Mouse (Mus musculus): Measurements from ENCODE around the gene Nup54. TPM values are rescaled to one million over a fixed set of nuclear protein-coding genes. Genes with fewer than 3 reads are reported as not detected.

Gene Nup54
- polyA plus RNA-seq, 1 experiment from 2014 or later: 77.4 TPM

DNA sequence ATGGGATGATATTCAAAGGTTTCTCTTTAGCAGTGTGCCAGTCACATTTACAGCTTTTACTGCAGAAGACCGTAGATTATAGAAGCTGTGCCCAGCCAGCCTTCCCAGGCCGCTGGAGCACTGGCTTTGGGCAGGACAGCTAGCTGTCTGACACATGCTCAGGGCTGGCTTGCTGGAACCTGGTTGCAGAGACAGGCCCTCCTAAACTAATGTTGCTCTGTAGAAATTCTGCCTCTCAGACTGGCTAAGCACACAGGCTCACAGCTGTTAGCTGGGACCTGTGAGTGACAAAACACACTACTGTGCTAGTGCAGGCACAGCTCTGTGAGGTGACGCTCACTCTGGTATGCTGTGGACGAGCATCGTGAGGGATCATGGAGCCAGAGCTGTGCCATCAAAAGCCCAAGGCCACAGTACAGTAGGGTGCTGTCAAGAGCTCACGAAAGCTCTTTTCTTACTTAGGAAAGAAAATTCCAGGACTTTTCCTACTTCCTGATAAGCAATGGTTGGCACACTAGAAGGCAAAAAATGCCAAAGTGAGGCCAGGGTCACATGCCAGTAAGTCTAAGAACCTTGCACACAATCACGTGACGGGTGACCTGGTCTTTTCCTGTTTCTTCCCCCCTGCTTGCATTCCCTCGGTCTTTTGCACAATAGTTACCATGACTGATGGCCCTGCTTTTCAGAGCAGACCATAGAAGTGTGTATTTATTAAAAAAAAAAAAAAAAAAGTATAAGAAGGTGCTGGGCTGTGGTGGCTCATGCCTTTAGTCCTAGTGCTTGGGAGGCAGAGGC lies 25.5 kb downstream of the Nup54 start:
- Histone ChIP-seq H3K9me3 (ENCODE audit: control insufficient read depth, low read length) (no peaks in the 10 kb centered on the region), H3K4me2 (ENCODE audit: low read depth, severe bottlenecking) (no peak overlapping the region), H3K9ac (ENCODE audit: low read length) (no peak overlapping the region), H3K27ac (replicated peaks; ENCODE audit: low read depth, low read length) (no peak overlapping the region), H3K27me3 (ENCODE audit: control insufficient read depth, insufficient read depth, low read length) (no peaks in the 10 kb centered on the region), H3K4me3 (ENCODE audit: low read depth, low read length) (no peak overlapping the region), H3K4me1 (ENCODE audit: control insufficient read depth, insufficient read depth, low read length) (peaks cover 2% of the 10 kb centered on the region), H3K36me3 (ENCODE audit: control insufficient read depth, insufficient read depth, low read length) (peaks cover 3% of the 10 kb centered on the region; the same call in 1 of the 2 replicates)
- ATAC-seq (ENCODE audit: insufficient number of reproducible peaks, low FRiP score, low TSS enrichment, low read depth): no peak
- DNase-seq (ENCODE audit: low spot score): no peak
- WGBS: 82% methylated on average over 9 of the region's 9 CpGs

DNA sequence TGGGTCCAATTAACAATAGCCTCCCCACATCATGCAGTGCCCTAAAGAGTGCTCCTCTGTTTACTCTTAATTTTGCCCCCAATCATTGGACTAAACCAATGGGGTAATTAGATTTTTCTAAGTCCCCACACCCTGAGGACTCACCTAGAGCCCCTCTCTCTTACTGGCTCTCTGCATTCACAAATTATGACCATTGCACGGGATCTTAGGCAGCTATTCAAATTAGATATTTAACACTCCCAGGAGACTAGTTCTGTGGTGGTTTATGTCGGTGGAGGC lies 30.7 kb downstream of the Nup54 start:
- H3K4me1 ChIP-seq (ENCODE audit: control insufficient read depth, insufficient read depth, low read length): peaks cover 12% of the 10 kb centered on the region
- no peak overlapping the region for H3K4me3 ChIP-seq (ENCODE audit: low read depth, low read length)
- peak; percentile 55; the same call in 1 of the 2 replicates for ATAC-seq (ENCODE audit: insufficient number of reproducible peaks, low FRiP score, low TSS enrichment, low read depth)
- DNase-seq (ENCODE audit: low spot score): no peak
- peak overlapping the region; percentile 64 for H3K27ac ChIP-seq (replicated peaks; ENCODE audit: low read depth, low read length)
- H3K36me3 ChIP-seq (ENCODE audit: control insufficient read depth, insufficient read depth, low read length): no peaks in the 10 kb centered on the region
- no peak overlapping the region for H3K9ac ChIP-seq (ENCODE audit: low read length)
- no peaks in the 10 kb centered on the region for H3K9me3 ChIP-seq (ENCODE audit: control insufficient read depth, low read length)
- WGBS: 3% methylated on average over 2 of the region's 2 CpGs
- H3K27me3 ChIP-seq (ENCODE audit: control insufficient read depth, insufficient read depth, low read length): no peaks in the 10 kb centered on the region
- H3K4me2 ChIP-seq (ENCODE audit: low read depth, severe bottlenecking): peak overlapping the region; percentile 3; the same call in 1 of the 2 replicates

DNA sequence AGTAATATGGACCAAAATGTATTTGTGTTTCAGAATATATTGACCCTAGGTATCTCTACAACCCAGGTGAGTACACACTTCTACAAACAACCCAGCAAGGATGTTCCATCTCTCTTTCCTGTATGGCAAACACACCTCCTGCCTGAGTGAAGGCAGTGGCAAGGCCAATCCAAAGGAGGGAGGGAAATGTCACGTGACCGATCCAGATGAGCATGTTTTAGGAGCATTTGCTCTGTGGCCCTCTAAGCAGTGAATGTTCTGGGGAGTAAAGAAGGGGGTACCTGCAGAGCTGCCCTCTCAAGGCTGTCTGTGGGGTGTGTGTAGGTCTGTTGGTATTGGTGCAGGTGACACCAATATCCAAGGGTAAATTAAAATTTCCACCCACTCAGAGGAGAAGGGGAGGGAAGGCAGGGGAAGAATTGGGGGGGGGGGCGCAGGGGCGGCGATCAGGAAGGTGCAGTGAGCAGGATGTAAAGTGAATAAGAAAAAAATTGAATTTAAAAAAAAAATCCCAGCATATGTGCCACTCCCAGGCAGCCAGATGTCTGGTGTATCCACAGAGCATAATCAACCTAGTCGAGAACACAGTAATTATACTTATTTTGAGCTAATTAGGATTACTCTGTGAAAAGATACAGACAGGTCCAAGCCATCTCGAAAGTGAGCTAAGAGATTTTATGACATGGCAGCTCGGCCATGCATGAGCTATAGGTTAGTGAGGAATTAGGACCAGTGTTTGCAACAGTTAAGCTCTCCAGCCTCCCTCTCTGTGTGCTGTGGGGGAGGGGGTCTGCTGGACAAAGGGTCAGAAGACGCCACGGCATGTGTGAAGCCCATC lies 31.2 kb downstream of the Nup54 start:
- WGBS: 21% methylated on average over 9 of the region's 10 CpGs
- peak overlapping the region; percentile 3; the same call in 1 of the 2 replicates for H3K4me2 ChIP-seq (ENCODE audit: low read depth, severe bottlenecking)
- H3K4me1 ChIP-seq (ENCODE audit: control insufficient read depth, insufficient read depth, low read length): peaks cover 12% of the 10 kb centered on the region
- no peaks in the 10 kb centered on the region for H3K9me3 ChIP-seq (ENCODE audit: control insufficient read depth, low read length)
- H3K4me3 ChIP-seq (ENCODE audit: low read depth, low read length): no peak overlapping the region
- ATAC-seq (ENCODE audit: insufficient number of reproducible peaks, low FRiP score, low TSS enrichment, low read depth) (peak; percentile 82), DNase-seq (ENCODE audit: low spot score) (peak; percentile 81)
- H3K9ac ChIP-seq (ENCODE audit: low read length): peak overlapping the region; percentile 30; the same call in 1 of the 2 replicates
- no peaks in the 10 kb centered on the region for H3K36me3 ChIP-seq (ENCODE audit: control insufficient read depth, insufficient read depth, low read length)
- H3K27me3 ChIP-seq (ENCODE audit: control insufficient read depth, insufficient read depth, low read length): no peaks in the 10 kb centered on the region
- H3K27ac ChIP-seq (replicated peaks; ENCODE audit: low read depth, low read length): peak overlapping the region; percentile 64

DNA sequence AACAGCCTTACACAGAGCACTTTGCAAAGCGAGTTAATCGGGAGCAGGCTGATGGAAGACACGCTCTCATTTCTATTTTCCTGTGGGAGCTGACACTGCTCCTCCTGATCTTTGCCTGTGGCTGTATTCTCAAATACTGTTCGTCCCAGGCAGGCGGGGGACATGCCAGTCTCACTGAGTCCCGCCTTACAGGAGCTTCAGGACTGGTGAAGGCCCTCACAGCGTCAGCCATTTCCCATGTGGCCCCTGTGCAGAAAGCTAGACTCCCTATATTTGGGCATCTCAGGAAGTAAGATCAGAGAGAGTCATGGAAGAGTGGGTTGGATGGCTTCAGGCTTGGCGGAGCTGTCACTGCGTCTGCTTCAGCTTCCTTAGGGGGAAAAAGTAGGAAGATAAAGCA lies 32.2 kb downstream of the Nup54 start:
- ATAC-seq (ENCODE audit: insufficient number of reproducible peaks, low FRiP score, low TSS enrichment, low read depth): no peak
- Histone ChIP-seq H3K4me3 (ENCODE audit: low read depth, low read length) (no peak overlapping the region), H3K9ac (ENCODE audit: low read length) (no peak overlapping the region), H3K4me1 (ENCODE audit: control insufficient read depth, insufficient read depth, low read length) (peaks cover 12% of the 10 kb centered on the region), H3K27me3 (ENCODE audit: control insufficient read depth, insufficient read depth, low read length) (no peaks in the 10 kb centered on the region), H3K36me3 (ENCODE audit: control insufficient read depth, insufficient read depth, low read length) (no peaks in the 10 kb centered on the region), H3K4me2 (ENCODE audit: low read depth, severe bottlenecking) (no peak overlapping the region), H3K9me3 (ENCODE audit: control insufficient read depth, low read length) (no peaks in the 10 kb centered on the region), H3K27ac (replicated peaks; ENCODE audit: low read depth, low read length) (no peak overlapping the region)
- 77% methylated on average over 9 of the region's 9 CpGs for WGBS
- no peak for DNase-seq (ENCODE audit: low spot score)

DNA sequence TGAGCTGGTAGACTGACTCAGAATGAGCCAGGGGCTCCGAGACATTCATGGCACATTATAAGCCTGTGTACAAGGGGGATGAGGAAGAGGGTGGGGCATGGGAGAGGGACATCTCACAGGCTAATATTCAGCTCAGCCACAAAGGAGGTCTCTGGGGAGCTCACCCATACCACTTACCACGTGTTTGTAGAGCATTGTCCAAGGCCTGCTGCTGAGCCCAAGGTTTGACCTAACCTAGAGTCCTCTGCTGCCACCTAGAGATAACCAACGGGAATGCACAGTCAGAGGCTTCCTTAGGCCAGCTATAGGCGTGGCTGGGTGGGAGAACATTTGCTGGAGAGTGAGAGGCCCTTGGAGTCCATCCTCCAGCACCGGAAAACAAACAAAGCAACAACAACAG lies 36.9 kb downstream of the Nup54 start:
- H3K4me1 ChIP-seq (ENCODE audit: control insufficient read depth, insufficient read depth, low read length): 0 out of 2 replicates have a peak, but pooled peaks cover under 1% of the 10 kb centered on the region
- H3K4me2 ChIP-seq (ENCODE audit: low read depth, severe bottlenecking): no peak overlapping the region
- no peak overlapping the region for H3K27ac ChIP-seq (replicated peaks; ENCODE audit: low read depth, low read length)
- H3K9me3 ChIP-seq (ENCODE audit: control insufficient read depth, low read length): no peaks in the 10 kb centered on the region
- ATAC-seq (ENCODE audit: insufficient number of reproducible peaks, low FRiP score, low TSS enrichment, low read depth) (peak; percentile 81), DNase-seq (ENCODE audit: low spot score) (peak; percentile 88)
- H3K36me3 ChIP-seq (ENCODE audit: control insufficient read depth, insufficient read depth, low read length): no peaks in the 10 kb centered on the region
- H3K9ac ChIP-seq (ENCODE audit: low read length): no peak overlapping the region
- H3K27me3 ChIP-seq (ENCODE audit: control insufficient read depth, insufficient read depth, low read length): peaks cover 2% of the 10 kb centered on the region; the same call in 1 of the 2 replicates
- WGBS: 19% methylated on average over 5 of the region's 5 CpGs
- H3K4me3 ChIP-seq (ENCODE audit: low read depth, low read length): no peak overlapping the region

DNA sequence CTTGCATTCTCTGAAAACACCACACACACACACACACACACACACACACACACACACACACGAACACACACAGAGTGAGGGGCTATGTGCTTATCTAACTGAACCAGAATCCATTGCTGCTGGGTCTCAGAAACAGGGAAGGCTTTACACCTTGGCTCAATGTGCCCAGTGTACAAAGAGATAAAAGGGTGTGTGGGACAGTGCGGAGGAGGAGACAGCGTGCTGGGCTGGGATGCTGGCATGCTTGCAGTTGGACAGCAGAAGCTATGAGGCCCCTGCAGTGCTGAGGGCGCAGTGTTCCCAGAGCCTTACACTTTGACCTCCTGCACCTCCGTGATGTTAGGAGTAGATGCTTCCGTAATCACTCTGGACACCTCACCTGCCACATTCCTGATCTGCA lies 38.5 kb downstream of the Nup54 start:
- Histone ChIP-seq H3K9ac (ENCODE audit: low read length) (no peak overlapping the region), H3K9me3 (ENCODE audit: control insufficient read depth, low read length) (no peaks in the 10 kb centered on the region), H3K4me1 (ENCODE audit: control insufficient read depth, insufficient read depth, low read length) (peaks cover 3% of the 10 kb centered on the region; the same call in 1 of the 2 replicates), H3K27me3 (ENCODE audit: control insufficient read depth, insufficient read depth, low read length) (peaks cover 12% of the 10 kb centered on the region), H3K4me2 (ENCODE audit: low read depth, severe bottlenecking) (no peak overlapping the region), H3K27ac (replicated peaks; ENCODE audit: low read depth, low read length) (no peak overlapping the region), H3K4me3 (ENCODE audit: low read depth, low read length) (no peak overlapping the region), H3K36me3 (ENCODE audit: control insufficient read depth, insufficient read depth, low read length) (no peaks in the 10 kb centered on the region)
- ATAC-seq (ENCODE audit: insufficient number of reproducible peaks, low FRiP score, low TSS enrichment, low read depth) (no peak), DNase-seq (ENCODE audit: low spot score) (no peak)
- WGBS: 95% methylated on average over 6 of the region's 6 CpGs

DNA sequence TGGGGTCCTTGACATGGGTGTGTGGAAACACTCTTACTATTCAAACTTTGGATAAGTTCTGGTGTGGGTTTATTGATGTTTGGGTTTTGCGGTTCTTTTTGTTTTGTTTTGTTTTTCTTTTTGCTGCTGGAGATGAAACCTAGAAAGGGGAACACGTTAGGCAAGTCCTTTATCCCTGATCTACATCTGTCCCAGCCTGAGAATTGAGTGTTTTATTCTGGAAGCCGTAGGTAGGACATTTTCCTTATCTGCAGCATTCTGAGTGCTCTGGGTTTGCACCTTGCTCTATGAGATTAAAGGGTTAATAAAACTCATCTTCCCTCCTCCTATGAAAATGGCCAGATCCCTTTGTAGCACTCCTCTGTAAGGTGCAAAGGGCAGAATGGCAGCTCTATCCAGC lies 39.3 kb downstream of the Nup54 start:
- H3K9me3 ChIP-seq (ENCODE audit: control insufficient read depth, low read length): no peaks in the 10 kb centered on the region
- no peak for ATAC-seq (ENCODE audit: insufficient number of reproducible peaks, low FRiP score, low TSS enrichment, low read depth)
- no peak overlapping the region for H3K4me2 ChIP-seq (ENCODE audit: low read depth, severe bottlenecking)

DNA sequence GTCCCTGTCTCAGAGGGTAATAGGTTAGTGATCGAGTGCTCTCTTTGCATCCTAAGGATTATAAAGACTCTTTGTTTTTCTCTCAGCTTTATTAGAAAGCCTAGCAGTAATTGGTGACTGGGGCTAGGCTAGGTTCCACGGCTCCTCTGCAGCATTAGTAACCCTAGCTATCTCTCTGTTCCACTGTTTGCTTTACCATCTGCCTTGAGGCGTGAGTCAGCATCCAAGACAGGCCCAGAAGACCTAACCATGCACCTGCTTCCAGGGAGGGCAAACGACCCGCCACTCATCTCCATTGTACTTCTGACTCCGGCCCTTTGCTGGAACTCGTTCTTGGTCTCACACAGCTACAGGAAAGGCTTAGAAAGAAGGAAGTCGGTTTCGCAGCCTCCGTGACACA lies 41.2 kb downstream of the Nup54 start:
- ATAC-seq (ENCODE audit: insufficient number of reproducible peaks, low FRiP score, low TSS enrichment, low read depth) (no peak), DNase-seq (ENCODE audit: low spot score) (no peak)
- H3K4me1 ChIP-seq (ENCODE audit: control insufficient read depth, insufficient read depth, low read length): peaks cover 3% of the 10 kb centered on the region; the same call in 1 of the 2 replicates
- no peak overlapping the region for H3K27ac ChIP-seq (replicated peaks; ENCODE audit: low read depth, low read length)
- no peak overlapping the region for H3K9ac ChIP-seq (ENCODE audit: low read length)
- WGBS: 70% methylated on average over 10 of the region's 10 CpGs
- H3K36me3 ChIP-seq (ENCODE audit: control insufficient read depth, insufficient read depth, low read length): no peaks in the 10 kb centered on the region
- H3K27me3 ChIP-seq (ENCODE audit: control insufficient read depth, insufficient read depth, low read length): peaks cover 12% of the 10 kb centered on the region
- no peaks in the 10 kb centered on the region for H3K9me3 ChIP-seq (ENCODE audit: control insufficient read depth, low read length)
- H3K4me3 ChIP-seq (ENCODE audit: low read depth, low read length): no peak overlapping the region
- H3K4me2 ChIP-seq (ENCODE audit: low read depth, severe bottlenecking): no peak overlapping the region

More for the DNA sequence above, 39.3 kb downstream of the Nup54 start:
- no peak for DNase-seq (ENCODE audit: low spot score)
- H3K4me3 ChIP-seq (ENCODE audit: low read depth, low read length): no peak overlapping the region
- no peak overlapping the region for H3K9ac ChIP-seq (ENCODE audit: low read length)
- H3K27me3 ChIP-seq (ENCODE audit: control insufficient read depth, insufficient read depth, low read length): peaks cover 12% of the 10 kb centered on the region
- peaks cover 3% of the 10 kb centered on the region; the same call in 1 of the 2 replicates for H3K4me1 ChIP-seq (ENCODE audit: control insufficient read depth, insufficient read depth, low read length)
- H3K36me3 ChIP-seq (ENCODE audit: control insufficient read depth, insufficient read depth, low read length): no peaks in the 10 kb centered on the region
- H3K27ac ChIP-seq (replicated peaks; ENCODE audit: low read depth, low read length): no peak overlapping the region
- 86% methylated on average over 3 of the region's 3 CpGs for WGBS
